Mouse (Mus musculus): ENCODE results near the gene Unk. TPM values are rescaled to one million over a fixed set of nuclear protein-coding genes. Genes with fewer than 3 reads are reported as not detected.

Unk gene
- 10 to 100 TPM; 38.7 to 59.1 TPM for polyA plus RNA-seq (2017; shearing (Covaris generic))

DNA sequence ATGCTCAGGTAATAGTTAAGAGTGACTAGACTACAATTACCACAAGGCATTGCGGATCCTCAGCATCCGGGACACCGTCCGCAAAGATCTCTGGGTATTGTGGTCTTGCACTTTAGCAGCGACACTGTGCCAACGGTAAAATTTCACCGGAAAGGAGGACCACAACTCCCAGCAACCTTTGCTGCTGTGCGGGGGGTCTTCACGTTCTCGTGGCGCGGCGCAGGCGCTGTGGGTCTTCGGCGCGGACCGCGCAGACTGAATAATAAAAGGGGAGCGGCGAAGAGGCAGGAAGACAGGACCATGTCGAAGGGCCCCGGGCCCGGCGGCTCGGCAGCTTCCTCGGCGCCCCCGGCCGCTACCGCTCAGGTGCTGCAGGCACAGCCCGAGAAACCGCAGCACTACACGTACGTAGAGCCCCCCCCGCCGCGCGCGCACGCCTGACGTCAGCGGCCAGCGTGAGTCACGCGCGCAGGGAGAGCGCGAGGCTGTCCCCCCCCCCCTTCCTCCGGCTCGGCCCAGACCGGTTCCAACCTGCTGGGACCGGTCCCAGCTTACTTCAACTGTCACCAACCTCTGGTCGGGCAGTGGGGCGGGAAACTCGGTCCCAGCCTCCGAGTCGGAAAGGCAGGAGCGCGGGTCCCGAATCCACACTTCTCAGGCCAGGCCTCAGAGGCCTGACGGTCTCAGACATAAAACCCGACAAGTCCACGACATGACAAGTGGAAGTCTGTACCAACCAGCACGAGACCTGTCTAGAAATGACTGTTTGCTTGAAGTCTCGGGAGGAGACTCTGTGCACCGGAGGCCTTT lies at the start of gene Unk:
Unk (plus strand) TSS at position 235 of the 810 bp plus-strand sequence.

DNA sequence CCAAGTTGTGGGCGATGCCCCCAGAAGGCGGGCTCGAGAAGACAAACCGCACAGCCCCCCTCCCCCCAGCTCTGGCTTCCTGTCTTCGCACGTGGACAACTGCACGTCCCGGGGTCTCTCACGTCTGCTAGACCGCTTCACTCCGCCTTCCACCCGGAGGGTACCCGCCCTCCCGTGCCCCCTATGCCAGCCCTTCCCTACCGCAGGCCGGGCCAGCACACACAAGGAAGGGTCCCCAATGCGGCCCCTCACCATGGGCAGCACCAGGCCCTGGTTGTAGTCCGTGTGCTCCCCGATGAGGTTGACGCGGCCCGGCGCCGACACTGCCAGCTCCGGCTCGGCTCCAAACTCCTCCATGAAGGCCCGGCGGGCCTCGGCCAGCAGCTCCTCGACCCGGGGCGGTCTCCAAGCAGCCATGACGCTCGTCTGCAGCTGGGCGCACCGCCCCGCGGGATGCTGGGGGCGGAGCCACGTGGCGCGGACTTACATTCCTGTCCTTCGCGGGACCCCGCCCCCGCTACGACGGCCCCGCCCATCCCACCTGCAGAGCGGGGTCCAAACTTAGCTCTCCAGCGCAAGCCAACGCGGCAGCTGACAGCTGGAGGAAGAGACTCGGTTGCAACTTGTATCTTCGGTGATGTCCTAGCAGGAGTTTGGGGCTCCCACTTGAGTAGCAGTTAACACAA lies 17.7 kb upstream of the Unk start, which contains the start of gene Galk1:
Galk1 (minus strand) TSS at position 458 of the 686 bp plus-strand sequence.

DNA sequence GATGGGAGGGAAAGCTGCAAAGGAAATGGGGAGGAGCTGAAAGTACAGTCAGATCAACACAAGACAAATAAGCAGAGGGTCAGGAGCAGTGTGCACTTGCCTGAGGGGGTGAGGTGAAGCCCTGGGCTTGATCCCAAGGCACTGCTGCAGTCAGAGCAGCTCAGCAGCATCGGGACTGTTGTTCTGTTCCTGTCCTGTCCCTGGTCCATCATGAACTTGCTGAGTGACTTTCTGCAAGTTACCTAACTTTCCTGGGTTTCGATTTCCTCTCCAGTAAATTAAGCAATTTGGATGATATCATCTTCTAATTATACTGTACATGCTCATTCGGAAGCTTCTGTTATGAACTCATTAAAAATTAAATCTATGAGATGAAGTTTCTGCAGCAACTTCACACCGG lies 2.4 kb upstream of the Unk start, which contains the start of gene H3f3b:
H3f3b (minus strand) TSS at position 207 of the 400 bp plus-strand sequence.

DNA sequence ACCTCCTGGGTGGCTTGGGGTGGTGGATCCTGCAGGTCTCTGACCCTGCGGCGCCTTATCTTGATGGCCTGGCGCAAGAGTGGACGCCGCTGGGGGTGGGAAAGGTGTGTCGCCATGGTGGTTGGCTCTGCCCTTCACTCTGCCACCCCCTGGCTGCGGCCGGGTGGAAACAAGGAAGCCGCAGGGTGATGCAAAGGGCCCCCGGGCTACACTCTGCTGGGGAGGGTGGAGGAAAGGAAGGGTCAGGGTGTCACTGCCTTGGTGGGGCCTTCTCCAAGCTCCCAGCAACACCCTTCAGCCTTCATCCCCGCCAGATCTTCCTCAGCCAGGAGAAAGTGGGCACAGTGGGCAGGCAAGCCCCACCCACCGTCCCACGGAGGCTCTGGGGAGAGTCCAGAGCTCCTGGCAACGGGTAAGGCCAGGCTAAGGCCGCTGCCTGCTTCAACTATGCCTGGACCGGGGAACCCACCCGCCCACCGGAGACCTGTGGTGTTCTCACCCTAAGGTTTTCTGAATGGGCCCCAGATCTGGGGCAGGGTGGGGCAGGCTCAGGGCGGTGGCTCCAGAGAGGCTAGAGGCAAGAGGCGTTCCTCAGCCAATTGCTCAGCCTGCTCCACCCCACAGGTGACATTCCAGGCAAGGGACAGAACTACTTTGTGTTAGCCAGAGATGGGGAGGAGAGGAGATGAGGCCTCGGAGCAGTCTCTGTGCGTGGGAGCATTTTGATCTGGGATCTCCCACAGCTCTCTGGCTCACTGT lies 47.5 kb downstream of the Unk start, which contains the start of gene Unc13d:
Unc13d (minus strand) TSS at position 516 of the 759 bp plus-strand sequence.

DNA sequence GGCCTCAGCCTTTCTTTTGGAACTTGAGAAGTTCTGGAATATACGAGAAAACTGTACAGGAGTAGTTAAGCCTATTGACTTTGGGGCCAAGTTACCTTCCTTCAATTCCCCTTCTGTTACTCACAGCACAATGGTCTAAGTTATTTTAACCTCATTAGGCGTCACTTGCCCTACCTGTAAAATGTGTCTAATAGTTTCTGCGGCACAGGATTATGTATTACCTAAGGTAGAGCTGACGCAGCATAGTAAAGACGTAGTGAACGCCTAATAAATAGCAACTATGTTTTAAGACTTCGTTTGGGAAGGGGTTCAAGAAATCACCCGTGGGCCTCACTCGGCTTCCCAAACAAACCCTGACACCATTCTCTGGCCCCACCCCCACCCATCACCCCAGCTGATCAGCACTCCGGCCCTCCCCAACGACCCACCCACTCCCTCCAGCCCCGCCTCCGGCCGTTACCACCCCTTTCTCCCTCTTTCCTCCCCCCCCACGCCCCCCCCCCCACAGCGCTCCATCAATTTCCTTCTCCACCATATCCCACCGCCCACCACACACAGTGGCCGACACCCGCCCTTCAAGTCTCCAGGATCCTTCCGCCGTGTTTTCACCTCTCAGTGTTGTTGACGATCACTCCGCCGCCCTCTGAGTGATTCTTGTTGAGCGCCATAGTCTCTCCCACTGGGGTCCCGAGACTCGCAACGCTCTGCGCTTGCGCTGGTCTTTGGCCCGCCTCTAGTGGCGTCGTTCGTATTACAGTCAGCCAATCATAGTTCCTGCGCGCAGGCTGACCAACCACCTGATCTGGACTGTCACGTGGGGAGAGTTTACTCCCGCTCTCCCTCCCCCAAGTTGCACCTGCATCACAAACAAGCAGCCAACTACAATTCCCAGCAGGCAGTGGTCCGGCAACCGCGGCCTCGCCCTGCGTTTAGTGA lies 56.4 kb downstream of the Unk start, which contains the start of gene Wbp2:
Wbp2 (minus strand) TSS at position 738 of the 936 bp plus-strand sequence.

Other genes with a start within 250 kb of the Unk start
- 1 to 10 TPM; 2.1 to 3.1 TPM for gene Caskin2, start 216.7 kb upstream of the Unk start, polyA plus RNA-seq (2017; shearing (Covaris generic))
- gene Tsen54, start 215.6 kb upstream of the Unk start, polyA plus RNA-seq (2017; shearing (Covaris generic)), result 10 to 100 TPM; 43.0 to 53.7 TPM
- gene Llgl2, start 206.3 kb upstream of the Unk start, polyA plus RNA-seq (2017; shearing (Covaris generic)), result 10 to 100 TPM; 34.4 to 36.9 TPM
- 1 to 10 TPM in 1 of 2 experiments, under 1 TPM in 1; 0.55 to 7.5 TPM for gene Myo15b, start 171.9 kb upstream of the Unk start, polyA plus RNA-seq (2017; shearing (Covaris generic))
- gene Smim5, start 130.4 kb upstream of the Unk start, polyA plus RNA-seq (2017; shearing (Covaris generic)), result 1 to 10 TPM in 1 of 2 experiments, under 1 TPM in 1; 0.68 to 1.2 TPM
- 1 to 10 TPM; 1.7 to 2.2 TPM for gene Smim6, start 118.3 kb upstream of the Unk start, polyA plus RNA-seq (2017; shearing (Covaris generic))
- 10 to 100 TPM; 35.4 to 35.8 TPM for gene Sap30bp, start 97.0 kb upstream of the Unk start, polyA plus RNA-seq (2017; shearing (Covaris generic))
- 10 to 100 TPM; 18.1 to 21.6 TPM for gene Recql5, start 96.8 kb upstream of the Unk start, polyA plus RNA-seq (2017; shearing (Covaris generic))
- under 1 TPM; 0.23 to 0.36 TPM for gene Itgb4, start 55.6 kb upstream of the Unk start, polyA plus RNA-seq (2017; shearing (Covaris generic))
- 10 to 100 TPM; 26.3 to 33.0 TPM for gene Galk1, start 17.6 kb upstream of the Unk start, polyA plus RNA-seq (2017; shearing (Covaris generic))
- 1,000 to 10,000 TPM; 1,305 to 1,440 TPM for gene H3f3b, start 2.4 kb upstream of the Unk start, polyA plus RNA-seq (2017; shearing (Covaris generic))
- 100 to 1,000 TPM; 140 to 162 TPM for gene Unc13d, start 47.6 kb downstream of the Unk start, polyA plus RNA-seq (2017; shearing (Covaris generic))
- 100 to 1,000 TPM; 179 to 187 TPM for gene Wbp2, start 56.7 kb downstream of the Unk start, polyA plus RNA-seq (2017; shearing (Covaris generic))
- under 1 TPM in 1 of 2 experiments, not detected in 1; 0.89 TPM for gene Trim47, start 96.9 kb downstream of the Unk start, polyA plus RNA-seq (2017; shearing (Covaris generic))
- 10 to 100 TPM; 18.8 to 28.5 TPM for gene Trim65, start 100.8 kb downstream of the Unk start, polyA plus RNA-seq (2017; shearing (Covaris generic))
- gene Mrpl38, start 108.5 kb downstream of the Unk start, polyA plus RNA-seq (2017; shearing (Covaris generic)), result 10 to 100 TPM; 73.7 to 79.0 TPM
- gene Fbf1, start 137.8 kb downstream of the Unk start, polyA plus RNA-seq (2017; shearing (Covaris generic)), result 10 to 100 TPM; 11.2 to 13.4 TPM
- gene Ten1, start 168.5 kb downstream of the Unk start, polyA plus RNA-seq (2017; shearing (Covaris generic)), result 10 to 100 TPM; 54.7 to 68.8 TPM
- 10 to 100 TPM; 19.8 to 23.4 TPM for gene Acox1, start 168.7 kb downstream of the Unk start, polyA plus RNA-seq (2017; shearing (Covaris generic))
- 1 to 10 TPM in 1 of 2 experiments, not detected in 1; 1.4 TPM for gene Evpl, start 207.8 kb downstream of the Unk start, polyA plus RNA-seq (2017; shearing (Covaris generic))
- 10 to 100 TPM; 69.6 to 79.1 TPM for gene Srp68, start 243.9 kb downstream of the Unk start, polyA plus RNA-seq (2017; shearing (Covaris generic))